Mouse (Mus musculus): ENCODE measurements around the gene Ifitm10. TPM values are rescaled to one million over a fixed set of nuclear protein-coding genes. Genes with fewer than 3 reads are reported as not detected.
A peak's percentile ranks its signal among the peaks of the same experiment; 100 is the strongest.

Gene Ifitm10
- 3.7 and 5.2 TPM in 2 replicates for polyA plus RNA-seq (2015; fragmentation: Nextera tagmentation; extraction: Ambion mirVana)

DNA sequence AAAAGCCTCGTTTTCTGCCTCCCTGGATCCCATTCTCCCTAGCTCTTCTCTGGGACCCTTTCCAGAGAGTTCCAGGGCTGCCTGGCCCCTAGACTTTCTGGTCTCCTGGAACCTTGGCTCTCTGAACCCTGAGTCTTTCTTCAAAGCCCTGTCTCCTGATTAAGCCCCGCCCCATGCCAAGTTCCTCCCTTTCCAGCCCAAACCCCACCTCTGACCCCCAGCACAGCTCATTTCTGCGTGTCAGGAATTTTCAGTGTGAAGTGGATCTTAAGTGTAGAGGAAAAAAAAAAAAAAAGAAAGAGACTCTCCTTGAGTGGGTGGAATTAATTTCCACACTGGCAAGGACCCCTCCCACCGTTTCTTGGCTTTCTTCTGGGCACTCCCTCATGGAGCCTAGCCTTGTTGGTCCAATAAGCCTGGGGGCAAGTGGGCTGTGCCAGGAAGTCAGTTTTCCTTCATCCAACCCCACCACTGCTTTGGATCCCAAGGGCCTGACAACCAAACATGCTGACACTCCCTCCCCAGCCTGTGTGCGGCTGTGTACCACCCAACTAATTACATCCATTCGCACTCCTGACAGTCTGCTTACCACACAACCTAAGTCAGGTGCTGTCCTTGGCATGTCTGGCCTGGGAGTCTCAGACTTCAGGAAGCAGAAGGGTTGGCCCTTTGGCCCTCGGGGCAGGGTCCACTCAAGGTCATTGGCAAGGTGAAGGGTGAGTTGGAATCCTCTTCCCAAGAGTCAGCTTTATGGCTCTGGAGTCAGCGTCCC, at the start of gene Ifitm10:
Ifitm10 (minus strand) TSS at position 113 of the 772 bp plus-strand sequence.
- no peak within 1 kb of the TSS; the same call in 1 of the 2 replicates for H3K4me3 ChIP-seq (replicated peaks; ENCODE audit: low read length)
- H3K4me2 ChIP-seq (ENCODE audit: low read depth, low read length), result no peak within 1 kb of the TSS
- ATAC-seq (ENCODE audit: insufficient read depth, low FRiP score), result no peak

DNA sequence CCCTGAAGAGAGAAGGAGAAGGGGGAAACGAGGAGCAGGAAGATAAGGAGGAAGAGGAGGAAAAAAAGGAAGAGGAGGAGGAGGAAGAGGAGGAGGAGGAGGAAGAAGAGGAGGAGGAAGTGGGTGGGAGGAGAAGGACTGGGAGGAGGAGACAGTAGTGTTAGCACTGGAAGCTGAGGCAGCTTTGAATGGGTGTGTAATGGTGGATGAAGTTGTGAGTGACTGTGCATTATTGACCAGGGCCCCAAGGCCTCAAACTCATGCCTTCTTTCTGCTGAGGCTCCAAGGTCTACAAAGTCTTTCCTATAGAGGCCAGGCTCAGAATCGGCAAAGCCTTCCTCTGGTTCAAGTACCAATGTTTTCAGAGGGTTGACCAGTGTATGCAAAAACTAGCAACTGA, 48.3 kb upstream of the Ifitm10 start:
- Histone ChIP-seq H3K4me3 (replicated peaks; ENCODE audit: low read length) (no peak overlapping the region), H3K27ac (ENCODE audit: low read length) (no peak overlapping the region), H3K9ac (ENCODE audit: low read length) (no peak overlapping the region), H3K27me3 (ENCODE audit: control insufficient read depth, insufficient read depth, low read length) (no peaks in the 10 kb centered on the region), H3K36me3 (ENCODE audit: control insufficient read depth, insufficient read depth, low read length) (no peaks in the 10 kb centered on the region), H3K4me2 (ENCODE audit: low read depth, low read length) (no peak overlapping the region), H3K9me3 (replicated peaks; ENCODE audit: control insufficient read depth, low read length) (no peaks in the 10 kb centered on the region), H3K4me1 (ENCODE audit: control insufficient read depth, insufficient read depth, low read length) (no peaks in the 10 kb centered on the region)
- 61% methylated on average over 2 of the region's 2 CpGs for WGBS
- no peak for ATAC-seq (ENCODE audit: insufficient read depth, low FRiP score)

More for the DNA sequence above, at the start of gene Ifitm10:
- Histone ChIP-seq H3K36me3 (ENCODE audit: control insufficient read depth, insufficient read depth, low read length) (peaks cover 5% of the 10 kb centered on the region), H3K27ac (ENCODE audit: low read length) (no peak within 1 kb of the TSS), H3K27me3 (ENCODE audit: control insufficient read depth, insufficient read depth, low read length) (peaks cover 24% of the 10 kb centered on the region), H3K9ac (ENCODE audit: low read length) (no peak within 1 kb of the TSS), H3K4me1 (ENCODE audit: control insufficient read depth, insufficient read depth, low read length) (0 out of 2 replicates have a peak, but pooled peaks cover 3% of the 10 kb centered on the region), H3K9me3 (replicated peaks; ENCODE audit: control insufficient read depth, low read length) (no peaks in the 10 kb centered on the region)
- 70% methylated on average over 8 of the region's 8 CpGs for WGBS

DNA sequence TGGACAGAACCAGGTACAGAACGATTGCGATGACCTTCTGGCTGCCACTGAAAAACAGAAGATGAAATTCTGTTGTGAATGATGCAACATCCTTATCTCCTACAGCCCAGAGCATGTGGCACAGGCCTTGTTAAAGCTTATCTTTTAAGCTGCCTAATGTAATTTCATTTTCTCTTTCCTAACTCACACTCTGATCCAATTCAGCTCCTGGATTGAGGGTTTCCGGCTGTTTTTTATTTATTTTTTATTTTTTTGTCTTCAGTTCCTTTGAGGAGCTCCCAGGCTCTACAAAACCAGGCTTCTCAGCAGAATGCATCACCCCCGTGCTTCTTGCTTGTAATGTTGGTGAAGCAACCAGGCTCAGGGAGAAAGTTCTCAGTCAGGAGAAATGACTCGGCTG, 46.3 kb upstream of the Ifitm10 start:
- 62% methylated on average over 5 of the region's 5 CpGs for WGBS
- Histone ChIP-seq H3K9ac (ENCODE audit: low read length) (no peak overlapping the region), H3K4me3 (replicated peaks; ENCODE audit: low read length) (no peak overlapping the region), H3K9me3 (replicated peaks; ENCODE audit: control insufficient read depth, low read length) (no peaks in the 10 kb centered on the region), H3K27me3 (ENCODE audit: control insufficient read depth, insufficient read depth, low read length) (no peaks in the 10 kb centered on the region), H3K4me1 (ENCODE audit: control insufficient read depth, insufficient read depth, low read length) (no peaks in the 10 kb centered on the region), H3K4me2 (ENCODE audit: low read depth, low read length) (no peak overlapping the region), H3K36me3 (ENCODE audit: control insufficient read depth, insufficient read depth, low read length) (no peaks in the 10 kb centered on the region), H3K27ac (ENCODE audit: low read length) (no peak overlapping the region)
- ATAC-seq (ENCODE audit: insufficient read depth, low FRiP score), result no peak

DNA sequence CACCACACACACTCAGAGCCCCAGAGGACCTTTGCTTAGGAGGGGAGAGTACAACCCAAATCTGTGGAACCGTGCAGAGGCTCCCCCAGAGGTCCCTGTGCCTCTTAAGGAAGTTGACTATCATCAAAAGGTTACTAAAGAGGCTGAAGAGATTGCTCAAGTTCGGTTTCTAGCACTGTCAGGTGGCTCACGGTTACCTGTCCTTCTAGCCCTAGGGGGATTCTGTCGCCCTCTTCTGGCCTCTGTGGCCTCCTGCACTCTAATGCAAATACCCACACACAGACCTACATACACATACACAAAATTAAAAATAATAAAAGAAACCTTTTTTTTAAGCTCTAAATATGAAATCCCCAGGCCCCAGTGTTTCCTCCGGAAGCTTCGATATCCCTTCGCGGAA, 45.1 kb upstream of the Ifitm10 start:
- Histone ChIP-seq H3K4me1 (ENCODE audit: control insufficient read depth, insufficient read depth, low read length) (no peaks in the 10 kb centered on the region), H3K36me3 (ENCODE audit: control insufficient read depth, insufficient read depth, low read length) (no peaks in the 10 kb centered on the region), H3K4me3 (replicated peaks; ENCODE audit: low read length) (no peak overlapping the region), H3K9me3 (replicated peaks; ENCODE audit: control insufficient read depth, low read length) (no peaks in the 10 kb centered on the region), H3K9ac (ENCODE audit: low read length) (no peak overlapping the region), H3K27me3 (ENCODE audit: control insufficient read depth, insufficient read depth, low read length) (no peaks in the 10 kb centered on the region), H3K27ac (ENCODE audit: low read length) (no peak overlapping the region), H3K4me2 (ENCODE audit: low read depth, low read length) (no peak overlapping the region)
- 87% methylated on average over 8 of the region's 8 CpGs for WGBS
- no peak for ATAC-seq (ENCODE audit: insufficient read depth, low FRiP score)

DNA sequence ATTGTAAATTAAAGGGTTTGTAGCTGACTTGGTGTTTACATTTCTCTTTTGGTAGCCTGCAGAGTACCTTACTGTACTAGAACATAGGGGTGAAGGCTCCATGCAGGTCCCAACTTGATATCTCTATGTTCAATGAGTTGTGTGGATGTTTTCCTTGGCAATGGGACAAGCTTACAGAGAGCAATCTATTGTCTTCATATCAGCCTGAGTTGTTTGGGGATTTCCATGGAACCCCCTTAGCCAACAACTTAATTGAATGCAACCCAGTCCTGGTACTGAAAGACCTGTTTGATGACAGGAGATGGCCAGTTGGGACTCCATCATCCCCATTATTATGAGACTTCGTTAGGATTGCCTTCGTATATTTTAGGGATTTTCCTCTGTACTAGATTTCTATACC, 44.5 kb upstream of the Ifitm10 start:
- H3K9ac ChIP-seq (ENCODE audit: low read length), result no peak overlapping the region
- H3K27me3 ChIP-seq (ENCODE audit: control insufficient read depth, insufficient read depth, low read length), result no peaks in the 10 kb centered on the region
- H3K4me1 ChIP-seq (ENCODE audit: control insufficient read depth, insufficient read depth, low read length), result no peaks in the 10 kb centered on the region
- H3K4me2 ChIP-seq (ENCODE audit: low read depth, low read length), result no peak overlapping the region
- H3K4me3 ChIP-seq (replicated peaks; ENCODE audit: low read length), result no peak overlapping the region
- no peak for ATAC-seq (ENCODE audit: insufficient read depth, low FRiP score)
- no peak overlapping the region for H3K27ac ChIP-seq (ENCODE audit: low read length)
- H3K36me3 ChIP-seq (ENCODE audit: control insufficient read depth, insufficient read depth, low read length), result no peaks in the 10 kb centered on the region
- no peaks in the 10 kb centered on the region for H3K9me3 ChIP-seq (replicated peaks; ENCODE audit: control insufficient read depth, low read length)
- 82% methylated on average over 2 of the region's 2 CpGs for WGBS

DNA sequence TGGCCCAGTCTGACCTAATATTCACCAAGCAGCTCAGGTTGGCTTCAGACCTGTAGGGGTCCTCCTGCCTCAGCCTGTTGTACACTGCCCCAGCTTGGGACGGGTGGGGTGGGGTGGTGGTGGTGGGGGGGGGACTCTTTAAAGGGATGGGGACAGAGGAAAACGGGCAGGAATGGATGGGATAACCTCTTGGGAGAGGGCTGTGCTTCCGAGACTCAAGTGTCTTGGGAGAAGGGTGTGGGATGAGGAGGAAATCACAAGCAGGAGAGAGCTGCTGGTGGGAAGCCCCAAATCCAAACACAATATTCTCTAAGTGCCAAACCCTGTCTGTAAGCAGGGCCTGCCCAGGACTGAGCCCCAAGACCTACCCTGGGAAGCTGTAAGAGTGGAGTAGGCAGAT, 42.7 kb upstream of the Ifitm10 start:
- Histone ChIP-seq H3K27ac (ENCODE audit: low read length) (no peak overlapping the region), H3K9ac (ENCODE audit: low read length) (no peak overlapping the region), H3K27me3 (ENCODE audit: control insufficient read depth, insufficient read depth, low read length) (no peaks in the 10 kb centered on the region), H3K4me3 (replicated peaks; ENCODE audit: low read length) (no peak overlapping the region), H3K4me1 (ENCODE audit: control insufficient read depth, insufficient read depth, low read length) (no peaks in the 10 kb centered on the region), H3K4me2 (ENCODE audit: low read depth, low read length) (no peak overlapping the region), H3K36me3 (ENCODE audit: control insufficient read depth, insufficient read depth, low read length) (no peaks in the 10 kb centered on the region), H3K9me3 (replicated peaks; ENCODE audit: control insufficient read depth, low read length) (no peaks in the 10 kb centered on the region)
- ATAC-seq (ENCODE audit: insufficient read depth, low FRiP score), result no peak
- WGBS, result 66% methylated on average over 3 of the region's 3 CpGs

DNA sequence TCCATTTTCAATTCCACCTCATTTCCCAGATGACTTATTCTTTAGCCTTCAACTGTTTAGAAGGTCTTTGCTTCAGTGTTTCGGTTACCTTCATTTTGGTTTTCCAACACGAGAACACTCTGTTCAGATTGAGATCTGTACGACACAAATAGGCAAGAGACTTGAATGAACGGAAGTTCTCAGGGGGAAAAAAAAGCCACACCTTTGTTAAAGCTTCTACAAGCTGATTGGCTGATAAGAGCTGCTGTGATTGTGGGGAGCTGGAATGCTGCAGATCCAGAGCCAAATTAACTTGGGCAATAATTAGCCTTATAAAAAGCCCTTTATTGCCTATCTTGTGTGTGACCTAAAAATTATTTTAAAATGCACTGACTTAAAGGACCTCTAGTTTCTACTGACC, 41.8 kb upstream of the Ifitm10 start:
- Histone ChIP-seq H3K27me3 (ENCODE audit: control insufficient read depth, insufficient read depth, low read length) (no peaks in the 10 kb centered on the region), H3K4me3 (replicated peaks; ENCODE audit: low read length) (no peak overlapping the region), H3K36me3 (ENCODE audit: control insufficient read depth, insufficient read depth, low read length) (no peaks in the 10 kb centered on the region), H3K27ac (ENCODE audit: low read length) (no peak overlapping the region), H3K4me2 (ENCODE audit: low read depth, low read length) (no peak overlapping the region), H3K4me1 (ENCODE audit: control insufficient read depth, insufficient read depth, low read length) (no peaks in the 10 kb centered on the region), H3K9ac (ENCODE audit: low read length) (no peak overlapping the region), H3K9me3 (replicated peaks; ENCODE audit: control insufficient read depth, low read length) (no peaks in the 10 kb centered on the region)
- ATAC-seq (ENCODE audit: insufficient read depth, low FRiP score), result no peak
- WGBS, result 50% methylated on average over 4 of the region's 4 CpGs

DNA sequence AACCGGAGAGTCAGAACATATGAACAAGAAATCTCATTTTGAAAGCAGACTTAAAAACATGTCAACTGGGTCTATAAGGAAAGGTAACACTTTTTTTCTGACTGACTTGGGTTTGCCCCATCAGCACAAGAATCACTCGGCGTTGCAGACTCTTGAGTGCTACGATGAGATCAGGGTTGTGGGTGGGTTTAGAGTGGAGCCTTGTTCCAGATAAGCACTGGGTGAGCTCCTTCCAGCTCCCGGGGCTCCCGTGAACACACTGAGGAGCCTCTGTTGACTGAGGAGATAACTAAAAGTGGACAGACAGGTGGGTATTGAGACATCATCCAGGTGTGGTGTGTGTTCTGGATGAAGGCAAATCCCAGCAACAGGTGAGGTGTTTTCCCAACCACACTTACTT, 39.7 kb upstream of the Ifitm10 start:
- no peaks in the 10 kb centered on the region for H3K9me3 ChIP-seq (replicated peaks; ENCODE audit: control insufficient read depth, low read length)
- no peak overlapping the region for H3K4me3 ChIP-seq (replicated peaks; ENCODE audit: low read length)
- H3K36me3 ChIP-seq (ENCODE audit: control insufficient read depth, insufficient read depth, low read length), result no peaks in the 10 kb centered on the region
- no peak overlapping the region for H3K9ac ChIP-seq (ENCODE audit: low read length)
- ATAC-seq (ENCODE audit: insufficient read depth, low FRiP score), result no peak
- H3K4me2 ChIP-seq (ENCODE audit: low read depth, low read length), result no peak overlapping the region
- 91% methylated on average over 6 of the region's 6 CpGs for WGBS
- H3K27me3 ChIP-seq (ENCODE audit: control insufficient read depth, insufficient read depth, low read length), result no peaks in the 10 kb centered on the region
- no peaks in the 10 kb centered on the region for H3K4me1 ChIP-seq (ENCODE audit: control insufficient read depth, insufficient read depth, low read length)
- no peak overlapping the region for H3K27ac ChIP-seq (ENCODE audit: low read length)

DNA sequence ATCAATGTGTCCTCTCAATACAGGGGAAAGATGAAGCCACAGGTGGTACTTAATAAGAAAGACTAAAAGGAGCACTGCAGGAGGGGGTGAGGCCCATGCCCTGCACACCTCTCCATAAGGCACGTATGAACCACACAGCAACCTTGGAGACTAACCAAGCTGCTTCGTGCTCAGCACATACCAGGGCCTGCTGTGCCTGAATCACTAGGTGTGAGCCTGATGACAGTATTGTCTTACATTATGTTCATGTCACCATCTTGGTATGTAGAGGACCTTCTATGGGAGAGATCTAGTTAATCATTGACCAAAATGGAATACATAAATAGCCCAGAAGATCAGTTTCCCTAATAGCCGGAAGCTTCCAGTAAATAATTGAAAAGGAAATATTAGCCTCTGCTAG, 36.0 kb upstream of the Ifitm10 start:
- no peak overlapping the region for H3K27ac ChIP-seq (ENCODE audit: low read length)
- peak; percentile 37 for ATAC-seq (ENCODE audit: insufficient read depth, low FRiP score)
- 75% methylated on average over 3 of the region's 3 CpGs for WGBS

More for the DNA sequence above, 36.0 kb upstream of the Ifitm10 start:
- H3K9ac ChIP-seq (ENCODE audit: low read length), result no peak overlapping the region
- H3K4me1 ChIP-seq (ENCODE audit: control insufficient read depth, insufficient read depth, low read length), result no peaks in the 10 kb centered on the region
- H3K4me3 ChIP-seq (replicated peaks; ENCODE audit: low read length), result no peak overlapping the region
- no peaks in the 10 kb centered on the region for H3K27me3 ChIP-seq (ENCODE audit: control insufficient read depth, insufficient read depth, low read length)
- H3K36me3 ChIP-seq (ENCODE audit: control insufficient read depth, insufficient read depth, low read length), result no peaks in the 10 kb centered on the region
- H3K4me2 ChIP-seq (ENCODE audit: low read depth, low read length), result no peak overlapping the region
- H3K9me3 ChIP-seq (replicated peaks; ENCODE audit: control insufficient read depth, low read length), result no peaks in the 10 kb centered on the region

All from stomach, embryonic 16.5 days (tissue).